Mouse (Mus musculus) C2C12 (cell line): ENCODE data around the gene Gprc5b.

ENCODE experiments used
- CEBPB ChIP-seq: IDR thresholded peaks from one replicate; pipeline ENCODE4 v1.6.1; 2011; ENCODE audit warnings: low read depth, mild to moderate bottlenecking, control low read depth, moderate library complexity
- CTCF ChIP-seq: IDR thresholded peaks from one replicate; pipeline ENCODE4 v1.5.1; 2011; ENCODE audit not compliant: control insufficient read depth, insufficient read depth, insufficient read length
- USF1 ChIP-seq: IDR thresholded peaks from one replicate; pipeline ENCODE4 v1.6.1; 2011; ENCODE audit warnings: low read depth, mild to moderate bottlenecking, control low read depth, moderate library complexity

DNA sequence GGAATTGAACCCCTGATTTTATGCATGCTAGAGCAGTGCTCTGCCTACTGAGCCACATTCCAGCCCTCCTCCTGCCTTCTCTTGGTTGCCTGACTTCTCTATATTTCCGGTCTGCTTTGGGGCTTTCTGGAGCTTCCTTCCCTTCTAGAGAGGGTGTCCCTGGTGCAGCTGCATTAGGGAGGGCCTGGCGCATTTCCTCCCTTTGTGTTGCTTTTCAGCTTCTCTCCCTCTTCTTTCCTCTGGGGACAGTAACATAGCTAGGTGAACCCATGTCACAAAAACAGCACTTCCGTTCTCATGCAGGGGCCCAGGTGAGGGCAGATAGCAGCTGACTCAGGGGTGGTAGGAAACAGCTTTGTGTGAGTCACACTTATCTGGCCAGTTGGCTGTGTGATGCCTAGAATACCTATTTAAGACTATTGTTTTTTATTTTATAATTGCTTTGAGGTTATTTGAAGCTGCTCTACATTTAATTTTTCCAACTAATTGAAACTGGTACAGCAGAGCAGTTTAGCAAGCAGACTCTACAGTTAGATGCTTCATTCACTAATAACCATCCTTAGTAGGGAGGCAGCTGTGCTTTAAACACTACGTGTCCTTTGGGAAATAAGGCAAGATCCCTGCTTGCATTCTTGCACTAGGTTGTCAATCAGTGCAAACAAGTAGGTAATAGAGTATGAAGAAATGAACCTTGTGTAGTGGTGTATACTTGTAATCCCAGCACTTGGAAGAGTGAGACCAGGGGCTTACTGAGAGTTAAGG, 72.4 kb downstream of the Gprc5b start:
- TF ChIP-seq CTCF: no peak
- no peak for TF ChIP-seq USF1
- TF ChIP-seq CEBPB: no peak
